Mouse (Mus musculus) limb, embryonic 11.5 days (tissue): ENCODE measurements around the gene B4galt3. TPM values are rescaled to one million over a fixed set of nuclear protein-coding genes. Genes with fewer than 3 reads are reported as not detected.
A peak's percentile ranks its signal among the peaks of the same experiment; 100 is the strongest.
"Not testable (repeated sequence)": the region's sequence is repeated elsewhere in the genome, so short reads cannot be mapped to it uniquely, and the experiment has no call there.

Experiments used
- ATAC-seq: fragments of 200-750 bp; cut with Nextera tagmentation; 2 replicates; pipeline ENCODE4 v1.8.0; 2017; ENCODE audit warnings: low read depth; ENCODE audit not compliant: insufficient number of reproducible peaks, low FRiP score, low TSS enrichment
- DNase-seq: peaks from one replicate; pipeline ENCODE4 v3.0.0-alpha.2; 2015; ENCODE audit warnings: low spot score
- H3K27ac ChIP-seq: fragments of 300-500 bp; sonication (generic); replicated peaks from 2 replicates; pipeline ENCODE4 v1.5.1; 2014; ENCODE audit warnings: low read depth, mild to moderate bottlenecking, low read length
- H3K27me3 ChIP-seq: fragments of 300-500 bp; sonication (generic); 2 replicates; pipeline ENCODE4 v1.6.1; 2014; ENCODE audit warnings: mild to moderate bottlenecking, low read length, mixed read lengths; ENCODE audit not compliant: control insufficient read depth, insufficient read depth
- H3K36me3 ChIP-seq: fragments of 300-500 bp; sonication (generic); 2 replicates; pipeline ENCODE4 v1.6.1; 2014; ENCODE audit warnings: mild to moderate bottlenecking, low read length, moderate library complexity, mixed read lengths; ENCODE audit not compliant: control insufficient read depth, insufficient read depth
- H3K4me1 ChIP-seq: fragments of 300-500 bp; sonication (generic); 2 replicates; pipeline ENCODE4 v1.6.1; 2014; ENCODE audit warnings: low read length, mixed read lengths; ENCODE audit not compliant: control insufficient read depth, insufficient read depth
- H3K4me2 ChIP-seq: fragments of 300-500 bp; sonication (generic); 2 replicates; pipeline ENCODE4 v1.6.1; 2014; ENCODE audit warnings: low read depth, mild to moderate bottlenecking, moderate library complexity; ENCODE audit not compliant: severe bottlenecking
- H3K4me3 ChIP-seq: fragments of 300-500 bp; sonication (generic); 2 replicates; pipeline ENCODE4 v1.5.1; 2014; ENCODE audit warnings: low read depth, low read length
- H3K9ac ChIP-seq: fragments of 300-500 bp; sonication (generic); 2 replicates; pipeline ENCODE4 v1.6.1; 2014; ENCODE audit warnings: mild to moderate bottlenecking, low read length
- H3K9me3 ChIP-seq: fragments of 300-500 bp; sonication (generic); 2 replicates; pipeline ENCODE4 v1.6.1; 2016; ENCODE audit warnings: low read length; ENCODE audit not compliant: control insufficient read depth
- WGBS: fragments of 180-500 bp; shearing (Covaris S2); extraction: QIAGEN DNeasy Blood & Tissue Kit; methylation state at CpG from one replicate; pipeline ENCODE4 v1.1.7; 2014; 5-methylcytosine and 5-hydroxymethylcytosine counted together
- polyA plus RNA-seq: library from polyadenylated mRNA; unstranded; fragments of >200 nt; fragmentation: Nextera tagmentation; extraction: Ambion mirVana; gene quantifications from 2 replicates; pipeline ENCODE4 v1.2.1, GENCODE M21; 2014

The B4galt3 gene
- polyA plus RNA-seq, 1 experiment from 2014 or later = 68.9 TPM

- H3K27me3 ChIP-seq = no peaks in the 10 kb centered on the region
Measured at GRCm38 (mm10) chr1:171234538-171234937, 35.6 kb upstream of the B4galt3 start.

GRCm38 (mm10) chr1:171235791-171236190 lies 34.3 kb upstream of the B4galt3 start:
- Histone ChIP-seq H3K27ac (no peak overlapping the region), H3K4me1 (peaks cover 3% of the 10 kb centered on the region; the same call in 1 of the 2 replicates), H3K4me3 (no peak overlapping the region), H3K36me3 (peaks cover 32% of the 10 kb centered on the region), H3K9ac (no peak overlapping the region), H3K27me3 (no peaks in the 10 kb centered on the region), H3K9me3 (no peaks in the 10 kb centered on the region), H3K4me2 (no peak overlapping the region)
- DNase-seq = no peak
- ATAC-seq = no peak
- WGBS = 95% methylated on average over 4 of the region's 4 CpGs

More at GRCm38 (mm10) chr1:171234538-171234937, 35.6 kb upstream of the B4galt3 start:
- H3K9ac ChIP-seq = no peak overlapping the region
- H3K4me2 ChIP-seq = no peak overlapping the region
- H3K4me3 ChIP-seq = no peak overlapping the region
- 88% methylated on average over 4 of the region's 4 CpGs for WGBS
- peaks cover 9% of the 10 kb centered on the region; the same call in 1 of the 2 replicates for H3K4me1 ChIP-seq
- H3K36me3 ChIP-seq = peaks cover 32% of the 10 kb centered on the region
- no peak overlapping the region for H3K27ac ChIP-seq
- no peak for DNase-seq
- H3K9me3 ChIP-seq = no peaks in the 10 kb centered on the region
- no peak for ATAC-seq

- H3K36me3 ChIP-seq = peaks cover 37% of the 10 kb centered on the region
- WGBS = 93% methylated on average over 6 of the region's 6 CpGs
Measured at GRCm38 (mm10) chr1:171237438-171237837, 32.7 kb upstream of the B4galt3 start.

DNA sequence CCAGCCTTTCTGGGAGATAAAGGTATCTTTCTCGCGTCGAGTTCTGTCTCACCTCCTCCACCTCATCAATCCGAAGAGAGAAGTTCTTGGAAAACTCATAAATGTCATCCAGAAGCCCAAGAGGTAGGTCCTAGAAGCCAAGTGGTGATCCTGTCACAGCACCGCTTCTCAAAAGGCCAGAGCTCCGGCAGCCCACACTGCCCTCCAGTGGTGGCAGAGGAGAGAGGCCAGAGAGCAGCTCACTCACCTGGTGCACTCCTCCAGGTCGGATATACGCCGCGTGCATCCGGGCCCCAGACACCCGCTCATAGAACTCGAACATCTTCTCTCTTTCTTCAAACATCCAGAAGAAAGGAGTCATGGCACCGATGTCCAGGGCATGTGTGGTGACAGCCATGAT lies 31.7 kb upstream of the B4galt3 start:
- DNase-seq (peak; percentile 76), ATAC-seq (no peak)
- Histone ChIP-seq H3K4me3 (no peak overlapping the region), H3K4me1 (no peaks in the 10 kb centered on the region), H3K27ac (no peak overlapping the region), H3K36me3 (peaks cover 39% of the 10 kb centered on the region), H3K4me2 (no peak overlapping the region), H3K9ac (no peak overlapping the region), H3K27me3 (no peaks in the 10 kb centered on the region), H3K9me3 (no peaks in the 10 kb centered on the region)
- WGBS = 77% methylated on average over 14 of the region's 14 CpGs

More at GRCm38 (mm10) chr1:171237438-171237837, 32.7 kb upstream of the B4galt3 start:
- no peak overlapping the region for H3K27ac ChIP-seq
- no peak overlapping the region for H3K4me3 ChIP-seq
- DNase-seq = no peak
- no peaks in the 10 kb centered on the region for H3K27me3 ChIP-seq
- no peak overlapping the region for H3K4me2 ChIP-seq
- no peak overlapping the region for H3K9ac ChIP-seq
- ATAC-seq = no peak
- H3K9me3 ChIP-seq = no peaks in the 10 kb centered on the region
- H3K4me1 ChIP-seq = no peaks in the 10 kb centered on the region

DNA sequence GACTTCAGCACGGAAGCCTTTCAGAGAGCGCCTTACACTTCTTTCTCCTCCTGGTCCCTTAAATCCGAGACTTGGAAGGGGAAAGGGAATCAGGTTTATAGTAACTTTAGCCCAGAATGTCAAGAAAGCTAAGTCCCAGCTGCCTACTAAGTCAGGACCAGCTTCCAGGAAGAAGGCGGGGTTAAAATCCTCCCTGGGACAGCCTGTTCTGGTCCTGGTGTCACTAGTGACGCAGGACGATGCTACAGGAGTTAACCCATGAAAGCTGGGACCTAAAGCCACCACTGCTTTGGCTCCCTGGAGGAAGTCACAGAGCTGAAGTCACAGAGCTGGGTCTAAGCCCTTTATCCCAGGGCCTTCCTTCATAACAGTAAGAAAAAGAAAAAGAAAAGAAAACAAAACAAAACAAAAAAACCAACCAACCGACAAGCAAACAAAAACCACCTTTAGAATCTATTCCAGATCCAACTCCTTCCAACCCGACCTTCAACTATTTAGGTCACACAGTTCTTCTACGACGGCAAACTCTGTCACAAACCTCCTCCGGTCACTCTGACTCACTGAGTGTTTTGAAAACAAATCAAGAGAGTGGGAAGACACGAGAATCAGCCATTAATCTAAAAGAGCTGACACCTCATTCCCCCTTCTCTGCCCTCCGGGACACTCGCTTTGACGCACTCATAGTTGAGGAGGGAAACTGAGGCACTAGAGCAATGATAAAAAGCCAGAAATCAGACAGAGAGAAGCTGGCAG lies 30.0 kb upstream of the B4galt3 start:
- Histone ChIP-seq H3K36me3 (peaks cover 36% of the 10 kb centered on the region), H3K4me2 (no peak overlapping the region), H3K4me3 (no peak overlapping the region), H3K9me3 (no peaks in the 10 kb centered on the region), H3K4me1 (no peaks in the 10 kb centered on the region), H3K9ac (no peak overlapping the region), H3K27me3 (no peaks in the 10 kb centered on the region), H3K27ac (no peak overlapping the region)
- 81% methylated on average over 15 of the region's 15 CpGs for WGBS
- DNase-seq = no peak
- ATAC-seq = no peak

DNA sequence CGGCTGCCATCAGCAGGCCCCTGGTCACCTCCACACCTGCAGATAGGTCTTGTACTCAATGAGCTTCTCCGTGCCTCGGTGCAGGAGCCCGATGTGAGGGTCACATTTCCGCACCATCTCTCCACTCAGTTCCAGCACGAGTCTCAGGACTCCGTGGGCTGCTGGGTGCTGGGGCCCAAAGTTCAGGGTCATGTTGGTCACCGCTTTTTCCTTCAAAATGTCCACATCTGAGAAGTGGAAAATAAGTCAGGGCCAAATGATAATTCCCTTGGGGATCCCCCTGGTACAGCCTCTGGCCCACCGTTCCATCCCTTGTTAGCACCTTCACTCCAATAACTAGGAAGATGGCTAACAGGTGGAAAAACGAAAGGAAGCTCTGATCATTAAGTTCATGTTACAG lies 29.2 kb upstream of the B4galt3 start:
- H3K9me3 ChIP-seq = no peaks in the 10 kb centered on the region
- no peak overlapping the region for H3K4me3 ChIP-seq
- no peaks in the 10 kb centered on the region for H3K27me3 ChIP-seq
- no peak overlapping the region for H3K27ac ChIP-seq
- H3K36me3 ChIP-seq = peaks cover 32% of the 10 kb centered on the region
- no peak overlapping the region for H3K9ac ChIP-seq
- WGBS = 93% methylated on average over 10 of the region's 10 CpGs
- DNase-seq = no peak
- no peak overlapping the region for H3K4me2 ChIP-seq
- no peak for ATAC-seq
- H3K4me1 ChIP-seq = peaks cover 3% of the 10 kb centered on the region; the same call in 1 of the 2 replicates

- not testable (repeated sequence) for H3K27ac ChIP-seq, H3K4me3 ChIP-seq, H3K9me3 ChIP-seq, H3K4me1 ChIP-seq, H3K27me3 ChIP-seq, DNase-seq, ATAC-seq, H3K4me2 ChIP-seq, H3K9ac ChIP-seq
- H3K36me3 ChIP-seq = peaks cover 28% of the 10 kb centered on the region
- 86% methylated on average over 12 of the region's 12 CpGs for WGBS
Measured at GRCm38 (mm10) chr1:171241952-171242351, 28.2 kb upstream of the B4galt3 start.

- Histone ChIP-seq H3K4me2 (no peak overlapping the region; the same call in 1 of the 2 replicates), H3K36me3 (peaks cover 11% of the 10 kb centered on the region), H3K27me3 (no peaks in the 10 kb centered on the region), H3K27ac (no peak overlapping the region), H3K9ac (no peak overlapping the region), H3K4me3 (no peak overlapping the region), H3K9me3 (no peaks in the 10 kb centered on the region), H3K4me1 (peaks cover 15% of the 10 kb centered on the region)
- ATAC-seq (no peak), DNase-seq (no peak)
- 88% methylated on average over 8 of the region's 8 CpGs for WGBS
Measured at GRCm38 (mm10) chr1:171245353-171245752, 24.8 kb upstream of the B4galt3 start.
